Mouse (Mus musculus) inflammation-experienced regulatory T-cells, adult 6 months (primary cell): Measurements from ENCODE around the gene Arl8a. TPM values are rescaled to one million over a fixed set of nuclear protein-coding genes. Genes with fewer than 3 reads are reported as not detected.

Experiments used
- ATAC-seq: one replicate; pipeline ENCODE4 v1.8.0; 2017
- polyA plus RNA-seq, 3 experiments: library from polyadenylated mRNA; unstranded; fragments of 100-300 nt; shearing (Covaris generic); gene quantifications; one replicate each; pipeline ENCODE4 v1.2.1; 2017

Arl8a gene
- polyA plus RNA-seq, 3 experiments from 2014 or later, result 10.6 to 19.4 (median 14.2) TPM

DNA sequence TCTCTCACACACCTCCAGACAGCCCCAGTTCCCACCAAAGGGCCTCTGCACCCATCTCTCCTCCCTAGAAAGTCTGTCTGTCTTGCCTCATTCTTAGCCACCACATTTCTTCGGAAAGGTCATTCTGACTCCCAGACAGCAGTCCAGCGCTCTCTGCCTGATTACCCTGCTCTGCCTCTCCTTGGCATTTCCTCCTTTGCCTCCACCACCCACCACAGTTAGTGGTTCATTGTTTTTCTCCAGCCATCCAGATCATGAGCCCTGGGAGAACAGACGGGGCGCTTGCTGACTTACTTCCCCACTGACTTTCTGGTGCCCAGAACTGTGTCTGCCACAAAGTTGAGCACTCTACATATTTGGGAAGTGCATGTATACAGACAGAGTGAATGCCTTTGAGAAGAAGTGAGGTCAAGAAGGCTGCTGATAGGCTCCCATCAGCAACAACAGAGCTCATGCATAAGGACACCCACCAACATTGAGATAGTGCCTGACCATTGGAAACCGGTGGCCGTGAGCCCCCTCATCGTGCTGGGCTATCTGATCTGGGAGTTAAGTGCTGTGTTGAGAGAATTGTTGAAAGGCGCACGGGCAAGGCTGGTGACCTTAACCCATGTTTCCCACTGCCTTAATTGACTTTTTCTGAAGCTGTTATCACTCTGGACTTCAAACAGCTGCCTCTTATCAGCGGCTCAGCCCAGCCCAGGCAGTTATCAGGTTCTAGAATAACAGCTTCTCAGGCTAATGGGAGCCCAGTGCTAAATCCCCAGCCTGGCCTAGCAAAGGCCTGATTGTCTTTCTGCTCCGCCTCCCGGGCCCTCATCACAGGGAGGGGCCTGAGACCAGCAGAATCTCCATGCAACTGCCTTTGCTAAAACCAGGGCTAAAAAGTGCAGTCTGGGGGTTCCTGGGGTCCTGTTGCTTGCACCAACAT, 57.8 kb downstream of the Arl8a start:
- no peak for ATAC-seq

- no peak for ATAC-seq
Measured at GRCm38 (mm10) chr1:135205257-135205656, 58.6 kb downstream of the Arl8a start.

Other genes with a start within 250 kb of the Arl8a start
- 1 to 10 TPM; 2.1 to 4.0 (median 3.2) TPM for gene Ppp1r12b, start 190.9 kb upstream of the Arl8a start, polyA plus RNA-seq
- 10 to 100 TPM; 11.0 to 33.5 (median 11.1) TPM for gene Ube2t, start 184.3 kb upstream of the Arl8a start, polyA plus RNA-seq
- gene Lgr6, start 41.5 kb upstream of the Arl8a start, polyA plus RNA-seq, result under 1 TPM in 2 of 3 experiments, not detected in 1; 0.05 to 0.28 TPM
- gene Ptpn7, start 14.1 kb upstream of the Arl8a start, polyA plus RNA-seq, result 100 to 1,000 TPM; 161 to 188 (median 171) TPM
- not detected for gene Gpr37l1, start 20.9 kb downstream of the Arl8a start, polyA plus RNA-seq
- not detected for gene Elf3, start 111.7 kb downstream of the Arl8a start, polyA plus RNA-seq
- gene Rnpep, start 137.3 kb downstream of the Arl8a start, polyA plus RNA-seq, result 10 to 100 TPM; 38.8 to 58.9 (median 50.7) TPM
- gene Timm17a, start 167.0 kb downstream of the Arl8a start, polyA plus RNA-seq, result 100 to 1,000 TPM; 198 to 209 (median 201) TPM
- not detected for gene Lmod1, start 178.0 kb downstream of the Arl8a start, polyA plus RNA-seq
- not detected for gene Shisa4, start 228.4 kb downstream of the Arl8a start, polyA plus RNA-seq